Mouse (Mus musculus) ES-Bruce4 (cell line): ENCODE data around the gene Vars.

Experiments used
- CTCF ChIP-seq: IDR thresholded peaks from one replicate; pipeline ENCODE4 v1.8.1; 2011; ENCODE audit warnings: low read depth, low read length
- EP300 ChIP-seq: IDR thresholded peaks from 2 replicates; pipeline ENCODE4 v1.6.1; 2011; ENCODE audit warnings: low read depth, low read length; ENCODE audit not compliant: insufficient read depth
- POLR2A ChIP-seq: IDR thresholded peaks from one replicate; pipeline ENCODE4 v1.8.1; 2011; ENCODE audit warnings: low read length; ENCODE audit not compliant: insufficient read depth

GRCm38 (mm10) chr17:35029691-35030532 is 29.1 kb downstream of the Vars start:
- TF ChIP-seq CTCF (peak; percentile 59), POLR2A (no peak), EP300 (no peak)
